Comparison of ENCODE assay signal across 9 mouse cellular contexts in the genomic region with DNA sequence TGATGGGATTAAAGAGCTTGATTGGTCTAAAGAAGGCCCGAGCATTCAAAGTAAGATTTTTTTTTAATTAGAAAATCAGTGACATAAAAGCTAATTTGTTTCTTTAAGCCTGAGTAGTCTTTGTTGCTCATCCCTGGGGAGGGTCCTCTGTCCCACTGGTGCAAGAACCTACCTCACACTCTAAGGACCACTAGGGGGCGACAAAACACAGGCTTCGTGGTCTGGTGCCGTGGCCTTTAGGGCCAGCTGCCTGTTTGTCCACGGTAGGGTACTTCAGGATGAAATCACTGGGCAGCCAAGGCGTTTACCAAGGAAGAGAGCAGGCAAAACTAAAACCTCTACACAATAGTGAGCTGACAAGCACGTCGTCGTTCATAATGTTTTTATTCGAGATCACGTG. TPM values are rescaled to one million over a fixed set of nuclear protein-coding genes. Genes with fewer than 3 reads are reported as not detected.
DNase-seq lines count a peak whose midpoint lies in the region; ATAC-seq and TF ChIP-seq lines count a peak whose summit lies in the region.
"Had no signal": no experiment of that assay in that cellular context is flagged by ENCODE, and none has a peak within 500 bp of the region (broad histone marks: within the 10 kb centered on the region; RNA-seq: fewer than 3 reads in every experiment).

No protein-coding gene starts in this region.

- H3K4me1 ChIP-seq in intestine, postnatal 0 days (replicated peaks; ENCODE audit: control insufficient read depth, insufficient read depth, low read length), result no peaks in the 10 kb centered on the region
- H3K4me1 ChIP-seq in midbrain, embryonic 14.5 days (ENCODE audit: control insufficient read depth, insufficient read depth, low read length), result peaks cover 2% of the 10 kb centered on the region; the same call in 1 of the 2 replicates

- WGBS in intestine, postnatal 0 days, result 29% methylated on average over 11 of the region's 11 CpGs
- 32% methylated on average over 11 of the region's 11 CpGs for WGBS in midbrain, embryonic 14.5 days

- no peaks in the 10 kb centered on the region for H3K9me3 ChIP-seq in intestine, postnatal 0 days (ENCODE audit: control insufficient read depth)
- H3K9me3 ChIP-seq in midbrain, embryonic 14.5 days (ENCODE audit: control insufficient read depth, low read length), result no peaks in the 10 kb centered on the region

- H3K27me3 ChIP-seq in intestine, postnatal 0 days (replicated peaks; ENCODE audit: control insufficient read depth, insufficient read depth, low read length), result no peaks in the 10 kb centered on the region
- no peaks in the 10 kb centered on the region for H3K27me3 ChIP-seq in midbrain, embryonic 14.5 days (ENCODE audit: control insufficient read depth, insufficient read depth, low read length)

- TF ChIP-seq CTCF in intestine, postnatal 0 days (IDR thresholded peaks at IDR 0.05; ENCODE audit: low read depth), result peak; percentile 95

- DNase-seq in urinary bladder, adult 18-20 months (ENCODE audit: low spot score in 2 of 2), result peak; percentile 28 to 57
- no peak for DNase-seq in urinary bladder, postnatal 10 days (ENCODE audit: low spot score)
- peak; percentile 73 to 78 for DNase-seq in cerebellum, postnatal 4 days (ENCODE audit: low spot score in 2 of 2)
- peak; percentile 70 for DNase-seq in gastrocnemius, postnatal 14 days
- peak; percentile 68 to 79 for DNase-seq in left cerebral cortex, postnatal 14 days (ENCODE audit: low spot score in 2 of 2)
- peak; percentile 90 for DNase-seq in midbrain, embryonic 14.5 days
- peak; percentile 17 to 56 for DNase-seq in spleen, adult 18-20 months

- intact Hi-C loops in gastrocnemius, postnatal 14 days (cut with DNase I; ENCODE audit: low total_unique reads), result loop anchor here (2.0 kb wide), 1 partner anchor 114 kb away; no protein-coding TSS in a partner anchor
- intact Hi-C loops in left cerebral cortex, postnatal 14 days (cut with DNase I), result loop anchor here (1.0 kb wide), 2 partner anchors 111 to 115 kb away; no protein-coding TSS in a partner anchor

- no peak overlapping the region for H3K4me2 ChIP-seq in intestine, postnatal 0 days (replicated peaks; ENCODE audit: low read depth)
- H3K4me2 ChIP-seq in midbrain, embryonic 14.5 days (ENCODE audit: low read length), result no peak overlapping the region

- H3K27ac ChIP-seq in intestine, postnatal 0 days (ENCODE audit: low read depth, low read length), result no peak overlapping the region
- no peak overlapping the region for H3K27ac ChIP-seq in midbrain, embryonic 14.5 days (replicated peaks; ENCODE audit: low read depth, low read length)

- no peak overlapping the region for H3K9ac ChIP-seq in intestine, postnatal 0 days (ENCODE audit: low read depth, low read length)
- H3K9ac ChIP-seq in midbrain, embryonic 14.5 days (replicated peaks; ENCODE audit: low read length), result no peak overlapping the region

- H3K36me3 ChIP-seq in intestine, postnatal 0 days (ENCODE audit: control insufficient read depth, insufficient read depth), result no peaks in the 10 kb centered on the region
- no peaks in the 10 kb centered on the region for H3K36me3 ChIP-seq in midbrain, embryonic 14.5 days (ENCODE audit: control insufficient read depth, insufficient read depth, low read length)

- peak; percentile 61; the same call in 1 of the 2 replicates for ATAC-seq in intestine, postnatal 0 days
- peak; percentile 66; the same call in 1 of the 2 replicates for ATAC-seq in midbrain, embryonic 14.5 days (ENCODE audit: low FRiP score, low TSS enrichment)

- H3K4me3 ChIP-seq in intestine, postnatal 0 days (ENCODE audit: low read depth, low read length), result no peak overlapping the region
- H3K4me3 ChIP-seq in midbrain, embryonic 14.5 days (replicated peaks; ENCODE audit: low read depth, low read length), result no peak overlapping the region
- H3K4me3 ChIP-seq: myocyte had no signal

RNA-seq across cellular contexts. Expression of gene B3galt5, which starts 5.2 kb away (rescaled TPM):
- total RNA-seq in gastrocnemius, postnatal 14 days (2021), result under 1 TPM; 0.11 to 0.23 TPM
- polyA plus RNA-seq in intestine, postnatal 0 days (2015; fragmentation: Nextera tagmentation; extraction: Ambion mirVana), result 0.41 and 0.46 TPM in 2 replicates
- 10 to 100 TPM in 1 of 2 experiments, 1 to 10 TPM in 1; 7.0 to 10.8 TPM for total RNA-seq in left cerebral cortex, postnatal 14 days (2021)
- 3.2 and 3.6 TPM in 2 replicates for polyA plus RNA-seq in midbrain, embryonic 14.5 days (2014; fragmentation: Nextera tagmentation; extraction: Ambion mirVana)

RNA-seq across cellular contexts. Expression of gene Sh3bgr, which starts 30.2 kb away (rescaled TPM):
- 1,000 to 10,000 TPM in 1 of 2 experiments, 100 to 1,000 TPM in 1; 977 to 1,012 TPM for total RNA-seq in gastrocnemius, postnatal 14 days (2021)
- polyA plus RNA-seq in intestine, postnatal 0 days (2015; fragmentation: Nextera tagmentation; extraction: Ambion mirVana), result 25.6 and 28.0 TPM in 2 replicates
- total RNA-seq in left cerebral cortex, postnatal 14 days (2021), result 1 to 10 TPM in 1 of 2 experiments, under 1 TPM in 1; 0.89 to 1.5 TPM
- polyA plus RNA-seq in midbrain, embryonic 14.5 days (2014; fragmentation: Nextera tagmentation; extraction: Ambion mirVana), result 1.6 and 2.1 TPM in 2 replicates

RNA-seq across cellular contexts. Expression of gene Lca5l, which starts 38.3 kb away (rescaled TPM):
- 1 to 10 TPM in 1 of 2 experiments, under 1 TPM in 1; 0.84 to 1.0 TPM for total RNA-seq in gastrocnemius, postnatal 14 days (2021)
- polyA plus RNA-seq in intestine, postnatal 0 days (2015; fragmentation: Nextera tagmentation; extraction: Ambion mirVana), result 0.44 and 0.59 TPM in 2 replicates
- 1 to 10 TPM in 1 of 2 experiments, under 1 TPM in 1; 0.88 to 1.5 TPM for total RNA-seq in left cerebral cortex, postnatal 14 days (2021)
- polyA plus RNA-seq in midbrain, embryonic 14.5 days (2014; fragmentation: Nextera tagmentation; extraction: Ambion mirVana), result 1.7 and 2.1 TPM in 2 replicates

Comparison
In these comparisons a context has a peak if more than half of its experiments do, and no peak if none do; other contexts are left out.
1. RNA of gene B3galt5, which starts 5.2 kb away (total RNA-seq): 7.0 to 10.8 TPM in left cerebral cortex, postnatal 14 days; 0.11 to 0.23 TPM in gastrocnemius, postnatal 14 days; every median in the first group is over 4 times any median in the second.
2. RNA of gene Sh3bgr, which starts 30.2 kb away (total RNA-seq): 977 to 1,012 TPM in gastrocnemius, postnatal 14 days; 0.89 to 1.5 TPM in left cerebral cortex, postnatal 14 days; every median in the first group is over 100 times any median in the second.